Mouse (Mus musculus): Measurements from ENCODE around the gene Eva1c. TPM values are rescaled to one million over a fixed set of nuclear protein-coding genes. Genes with fewer than 3 reads are reported as not detected.
A peak's percentile ranks its signal among the peaks of the same experiment; 100 is the strongest.

Gene Eva1c
- polyA plus RNA-seq, 1 experiment = 2.2 TPM

GRCm38 (mm10) chr16:90950354-90950963 lies 123.9 kb downstream of the Eva1c start:
- Histone ChIP-seq H3K4me1 (ENCODE audit: control insufficient read depth, insufficient read depth, low read length) (no peaks in the 10 kb centered on the region), H3K27ac (ENCODE audit: insufficient read depth, low read length) (no peak overlapping the region), H3K4me3 (ENCODE audit: insufficient read depth, low read length) (no peak overlapping the region)
- no peak for TF ChIP-seq POLR2A (IDR thresholded peaks at IDR 0.05; ENCODE audit: extremely low read depth, insufficient read depth, low read length)
- TF ChIP-seq CTCF (IDR thresholded peaks at IDR 0.05; ENCODE audit: extremely low read depth, insufficient read depth, low read length) = no peak

GRCm38 (mm10) chr16:90953147-90953546 lies 126.6 kb downstream of the Eva1c start:
- no peaks in the 10 kb centered on the region; the same call in 1 of the 2 replicates for H3K4me1 ChIP-seq (ENCODE audit: control insufficient read depth, insufficient read depth, low read length)
- H3K4me3 ChIP-seq (ENCODE audit: insufficient read depth, low read length) = no peak overlapping the region
- TF ChIP-seq POLR2A (IDR thresholded peaks at IDR 0.05; ENCODE audit: extremely low read depth, insufficient read depth, low read length) (no peak), CTCF (IDR thresholded peaks at IDR 0.05; ENCODE audit: extremely low read depth, insufficient read depth, low read length) (no peak)
- no peak overlapping the region for H3K27ac ChIP-seq (ENCODE audit: insufficient read depth, low read length)

GRCm38 (mm10) chr16:90953770-90954169 lies 127.3 kb downstream of the Eva1c start:
- H3K27ac ChIP-seq (ENCODE audit: insufficient read depth, low read length) = no peak overlapping the region
- TF ChIP-seq POLR2A (IDR thresholded peaks at IDR 0.05; ENCODE audit: extremely low read depth, insufficient read depth, low read length) (no peak), CTCF (IDR thresholded peaks at IDR 0.05; ENCODE audit: extremely low read depth, insufficient read depth, low read length) (0 out of 2 replicates have a peak, but pooled peaks have one; percentile 16)
- H3K4me3 ChIP-seq (ENCODE audit: insufficient read depth, low read length) = no peak overlapping the region
- peaks cover 2% of the 10 kb centered on the region; the same call in 1 of the 2 replicates for H3K4me1 ChIP-seq (ENCODE audit: control insufficient read depth, insufficient read depth, low read length)

Other genes starting within 250 kb of the Eva1c start
- 12.0 and 13.1 TPM in 2 replicates for gene Mis18a, start 99.3 kb upstream of the Eva1c start, polyA plus RNA-seq (2012; rRNA removed)
- 0.83 and 1.7 TPM in 2 replicates for gene Mrap, start 88.5 kb upstream of the Eva1c start, polyA plus RNA-seq (2012; rRNA removed)
- gene Urb1, start 16.3 kb upstream of the Eva1c start, polyA plus RNA-seq (2012; rRNA removed) = 6.8 and 6.9 TPM in 2 replicates
- gene Cfap298, start 108.4 kb downstream of the Eva1c start, polyA plus RNA-seq (2012; rRNA removed) = 35.4 and 38.7 TPM in 2 replicates
- 157 and 161 TPM in 2 replicates for gene Synj1, start 184.6 kb downstream of the Eva1c start, polyA plus RNA-seq (2012; rRNA removed)
- 81.5 and 92.3 TPM in 2 replicates for gene Paxbp1, start 217.8 kb downstream of the Eva1c start, polyA plus RNA-seq (2012; rRNA removed)

Data from cortical plate, adult 2 months (tissue).